Mouse (Mus musculus): Measurements from ENCODE around the gene Abi3bp. TPM values are rescaled to one million over a fixed set of nuclear protein-coding genes. Genes with fewer than 3 reads are reported as not detected.

Gene Abi3bp
- polyA plus RNA-seq, 2 experiments = 27.1 to 35.3 TPM

- no peaks in the 10 kb centered on the region for H3K9me3 ChIP-seq (ENCODE audit: control insufficient read depth, low read length)
- H3K27ac ChIP-seq (replicated peaks; ENCODE audit: low read depth, low read length) = no peak overlapping the region
- no peak overlapping the region for H3K4me2 ChIP-seq (replicated peaks; ENCODE audit: low read depth, low read length, severe bottlenecking)
- H3K4me1 ChIP-seq (ENCODE audit: control insufficient read depth, insufficient read depth, low read length) = no peaks in the 10 kb centered on the region
- no peaks in the 10 kb centered on the region for H3K36me3 ChIP-seq (ENCODE audit: control insufficient read depth, insufficient read depth, low read length)
- ATAC-seq (ENCODE audit: low FRiP score, low read depth) (no peak), DNase-seq (ENCODE audit: low spot score) (no peak)
- no peaks in the 10 kb centered on the region for H3K27me3 ChIP-seq (ENCODE audit: control insufficient read depth, insufficient read depth, low read length)
- WGBS = 81% methylated on average over 4 of the region's 4 CpGs
- H3K4me3 ChIP-seq (replicated peaks; ENCODE audit: low read length) = no peak overlapping the region
- TF ChIP-seq POLR2A (IDR thresholded peaks at IDR 0.05; ENCODE audit: borderline replicate concordance, extremely low read depth, insufficient read depth, insufficient read length) = no peak
- H3K9ac ChIP-seq (ENCODE audit: low read depth, low read length, severe bottlenecking) = no peak overlapping the region
Measured at GRCm38 (mm10) chr16:56495266-56495665, 17.6 kb downstream of the Abi3bp start.

- H3K9ac ChIP-seq (ENCODE audit: low read depth, low read length, severe bottlenecking) = no peak overlapping the region
Measured at GRCm38 (mm10) chr16:56496743-56497142, 19.1 kb downstream of the Abi3bp start.

GRCm38 (mm10) chr16:56498680-56499079 is 21.0 kb downstream of the Abi3bp start:
- ATAC-seq (ENCODE audit: low FRiP score, low read depth) = no peak
- H3K27ac ChIP-seq (replicated peaks; ENCODE audit: low read depth, low read length) = no peak overlapping the region

More at GRCm38 (mm10) chr16:56496743-56497142, 19.1 kb downstream of the Abi3bp start:
- WGBS = 75% methylated on average over 4 of the region's 4 CpGs
- H3K36me3 ChIP-seq (ENCODE audit: control insufficient read depth, insufficient read depth, low read length) = no peaks in the 10 kb centered on the region
- H3K9me3 ChIP-seq (ENCODE audit: control insufficient read depth, low read length) = no peaks in the 10 kb centered on the region
- no peak overlapping the region for H3K4me3 ChIP-seq (replicated peaks; ENCODE audit: low read length)
- H3K27ac ChIP-seq (replicated peaks; ENCODE audit: low read depth, low read length) = no peak overlapping the region
- H3K4me1 ChIP-seq (ENCODE audit: control insufficient read depth, insufficient read depth, low read length) = no peaks in the 10 kb centered on the region
- no peak overlapping the region for H3K4me2 ChIP-seq (replicated peaks; ENCODE audit: low read depth, low read length, severe bottlenecking)
- H3K27me3 ChIP-seq (ENCODE audit: control insufficient read depth, insufficient read depth, low read length) = no peaks in the 10 kb centered on the region
- ATAC-seq (ENCODE audit: low FRiP score, low read depth) (no peak), DNase-seq (ENCODE audit: low spot score) (no peak)
- TF ChIP-seq POLR2A (IDR thresholded peaks at IDR 0.05; ENCODE audit: borderline replicate concordance, extremely low read depth, insufficient read depth, insufficient read length) = no peak

GRCm38 (mm10) chr16:56500441-56500840 is 22.8 kb downstream of the Abi3bp start:
- no peaks in the 10 kb centered on the region for H3K4me1 ChIP-seq (ENCODE audit: control insufficient read depth, insufficient read depth, low read length)
- no peak overlapping the region for H3K4me2 ChIP-seq (replicated peaks; ENCODE audit: low read depth, low read length, severe bottlenecking)
- no peak overlapping the region for H3K27ac ChIP-seq (replicated peaks; ENCODE audit: low read depth, low read length)
- no peak overlapping the region for H3K9ac ChIP-seq (ENCODE audit: low read depth, low read length, severe bottlenecking)
- 46% methylated on average over 3 of the region's 3 CpGs for WGBS
- no peaks in the 10 kb centered on the region for H3K36me3 ChIP-seq (ENCODE audit: control insufficient read depth, insufficient read depth, low read length)
- no peaks in the 10 kb centered on the region for H3K27me3 ChIP-seq (ENCODE audit: control insufficient read depth, insufficient read depth, low read length)
- H3K9me3 ChIP-seq (ENCODE audit: control insufficient read depth, low read length) = no peaks in the 10 kb centered on the region
- ATAC-seq (ENCODE audit: low FRiP score, low read depth) = no peak
- DNase-seq (ENCODE audit: low spot score) = no peak
- no peak for TF ChIP-seq POLR2A (IDR thresholded peaks at IDR 0.05; ENCODE audit: borderline replicate concordance, extremely low read depth, insufficient read depth, insufficient read length)
- no peak overlapping the region for H3K4me3 ChIP-seq (replicated peaks; ENCODE audit: low read length)

More at GRCm38 (mm10) chr16:56498680-56499079, 21.0 kb downstream of the Abi3bp start:
- Histone ChIP-seq H3K9me3 (ENCODE audit: control insufficient read depth, low read length) (no peaks in the 10 kb centered on the region), H3K27me3 (ENCODE audit: control insufficient read depth, insufficient read depth, low read length) (no peaks in the 10 kb centered on the region), H3K4me3 (replicated peaks; ENCODE audit: low read length) (no peak overlapping the region), H3K9ac (ENCODE audit: low read depth, low read length, severe bottlenecking) (no peak overlapping the region), H3K36me3 (ENCODE audit: control insufficient read depth, insufficient read depth, low read length) (no peaks in the 10 kb centered on the region), H3K4me1 (ENCODE audit: control insufficient read depth, insufficient read depth, low read length) (no peaks in the 10 kb centered on the region), H3K4me2 (replicated peaks; ENCODE audit: low read depth, low read length, severe bottlenecking) (no peak overlapping the region)
- TF ChIP-seq POLR2A (IDR thresholded peaks at IDR 0.05; ENCODE audit: borderline replicate concordance, extremely low read depth, insufficient read depth, insufficient read length) = no peak
- 58% methylated on average over 1 of the region's 1 CpGs for WGBS
- DNase-seq (ENCODE audit: low spot score) = no peak

- Histone ChIP-seq H3K27me3 (ENCODE audit: control insufficient read depth, insufficient read depth, low read length) (no peaks in the 10 kb centered on the region), H3K4me2 (replicated peaks; ENCODE audit: low read depth, low read length, severe bottlenecking) (no peak overlapping the region), H3K4me3 (replicated peaks; ENCODE audit: low read length) (no peak overlapping the region), H3K4me1 (ENCODE audit: control insufficient read depth, insufficient read depth, low read length) (no peaks in the 10 kb centered on the region), H3K27ac (replicated peaks; ENCODE audit: low read depth, low read length) (no peak overlapping the region), H3K36me3 (ENCODE audit: control insufficient read depth, insufficient read depth, low read length) (no peaks in the 10 kb centered on the region), H3K9me3 (ENCODE audit: control insufficient read depth, low read length) (no peaks in the 10 kb centered on the region), H3K9ac (ENCODE audit: low read depth, low read length, severe bottlenecking) (no peak overlapping the region)
- TF ChIP-seq POLR2A (IDR thresholded peaks at IDR 0.05; ENCODE audit: borderline replicate concordance, extremely low read depth, insufficient read depth, insufficient read length) = no peak
- WGBS = 72% methylated on average over 6 of the region's 6 CpGs
- peak; percentile 41; the same call in 1 of the 2 replicates for ATAC-seq (ENCODE audit: low FRiP score, low read depth)
- peak; percentile 55 for DNase-seq (ENCODE audit: low spot score)
Measured at GRCm38 (mm10) chr16:56501101-56501500, 23.4 kb downstream of the Abi3bp start.

- DNase-seq (ENCODE audit: low spot score) = peak; percentile 84
Measured at GRCm38 (mm10) chr16:56501513-56501912, 23.8 kb downstream of the Abi3bp start.

More at GRCm38 (mm10) chr16:56501513-56501912, 23.8 kb downstream of the Abi3bp start:
- 47% methylated on average over 2 of the region's 2 CpGs for WGBS
- H3K27ac ChIP-seq (replicated peaks; ENCODE audit: low read depth, low read length) = no peak overlapping the region
- TF ChIP-seq POLR2A (IDR thresholded peaks at IDR 0.05; ENCODE audit: borderline replicate concordance, extremely low read depth, insufficient read depth, insufficient read length) = no peak
- no peaks in the 10 kb centered on the region for H3K27me3 ChIP-seq (ENCODE audit: control insufficient read depth, insufficient read depth, low read length)
- H3K9me3 ChIP-seq (ENCODE audit: control insufficient read depth, low read length) = no peaks in the 10 kb centered on the region
- peak; percentile 82 for ATAC-seq (ENCODE audit: low FRiP score, low read depth)
- H3K36me3 ChIP-seq (ENCODE audit: control insufficient read depth, insufficient read depth, low read length) = no peaks in the 10 kb centered on the region
- H3K4me2 ChIP-seq (replicated peaks; ENCODE audit: low read depth, low read length, severe bottlenecking) = no peak overlapping the region
- no peak overlapping the region for H3K9ac ChIP-seq (ENCODE audit: low read depth, low read length, severe bottlenecking)
- no peak overlapping the region for H3K4me3 ChIP-seq (replicated peaks; ENCODE audit: low read length)
- no peaks in the 10 kb centered on the region for H3K4me1 ChIP-seq (ENCODE audit: control insufficient read depth, insufficient read depth, low read length)
